Mouse (Mus musculus) spleen, adult 2 months (tissue): ENCODE measurements around the gene March1. TPM values are rescaled to one million over a fixed set of nuclear protein-coding genes. Genes with fewer than 3 reads are reported as not detected.

Source experiments
- DNase-seq, 2 experiments: peaks; one replicate each; pipeline versions ENCODE4 v3.0.0 to v3.0.0-alpha.2; 2012 to 2021; ENCODE audit warnings: low spot score in 2 of 2, low read depth in 1 of 2
- H3K27ac ChIP-seq: fragments of 200-500 bp; 2 replicates; pipeline ENCODE4 v1.5.1; 2012; ENCODE audit warnings: low read length, inconsistent platforms; ENCODE audit not compliant: insufficient read depth
- H3K27me3 ChIP-seq: fragments of 200-500 bp; 2 replicates; pipeline ENCODE4 v1.6.1; 2012; ENCODE audit warnings: mild to moderate bottlenecking, moderate library complexity, low read length, inconsistent platforms; ENCODE audit not compliant: control insufficient read depth, insufficient read depth
- H3K36me3 ChIP-seq: fragments of 200-500 bp; 2 replicates; pipeline ENCODE4 v1.6.1; 2012; ENCODE audit warnings: mild to moderate bottlenecking, low read length, inconsistent platforms; ENCODE audit not compliant: control insufficient read depth, insufficient read depth
- H3K4me1 ChIP-seq: fragments of 200-500 bp; 2 replicates; pipeline ENCODE4 v1.6.1; 2011; ENCODE audit warnings: inconsistent platforms; ENCODE audit not compliant: control insufficient read depth, insufficient read depth, insufficient read length
- H3K4me3 ChIP-seq: fragments of 200-500 bp; 2 replicates; pipeline ENCODE4 v1.5.1; 2011; ENCODE audit warnings: mild to moderate bottlenecking, inconsistent platforms; ENCODE audit not compliant: insufficient read depth, insufficient read length; ENCODE audit errors: extremely low read depth
- CTCF ChIP-seq: fragments of 200-500 bp; IDR thresholded peaks from 2 replicates; pipeline ENCODE4 v1.5.1; 2011; ENCODE audit warnings: mild to moderate bottlenecking, inconsistent platforms; ENCODE audit not compliant: insufficient read depth, insufficient read length, insufficient replicate concordance; ENCODE audit errors: extremely low read depth
- POLR2A ChIP-seq: fragments of 200-500 bp; IDR thresholded peaks from 2 replicates; pipeline ENCODE4 v1.6.1; 2011; ENCODE audit warnings: low read depth, low read length, inconsistent platforms
- WGBS: fragments of 180-500 bp; shearing (Covaris S2); methylation state at CpG from one replicate; pipeline ENCODE4 v1.1.7; 2018; 5-methylcytosine and 5-hydroxymethylcytosine counted together
- polyA plus RNA-seq: library from polyadenylated mRNA; depleted of rRNA; stranded (reverse); fragments of >200 nt; gene quantifications from 2 replicates; pipeline ENCODE4 v1.2.3, GENCODE M21; 2012

March1 gene
- polyA plus RNA-seq, 1 experiment = 12.7 TPM

GRCm38 (mm10) chr8:66488556-66488955, 870.9 kb downstream of the March1 start:
- no peak overlapping the region for H3K27ac ChIP-seq
- no peaks in the 10 kb centered on the region for H3K27me3 ChIP-seq
- no peak for DNase-seq
- TF ChIP-seq POLR2A = no peak
- no peak for TF ChIP-seq CTCF
- 58% methylated on average over 3 of the region's 3 CpGs for WGBS
- no peak overlapping the region for H3K4me3 ChIP-seq
- H3K4me1 ChIP-seq = no peaks in the 10 kb centered on the region
- H3K36me3 ChIP-seq = no peaks in the 10 kb centered on the region

- Histone ChIP-seq H3K36me3 (no peaks in the 10 kb centered on the region), H3K4me3 (no peak overlapping the region), H3K27me3 (no peaks in the 10 kb centered on the region), H3K27ac (no peak overlapping the region), H3K4me1 (no peaks in the 10 kb centered on the region)
- no peak for DNase-seq
- 23% methylated on average over 4 of the region's 4 CpGs for WGBS
- no peak for TF ChIP-seq POLR2A
- no peak for TF ChIP-seq CTCF
Observed at GRCm38 (mm10) chr8:66490624-66491023, 872.9 kb downstream of the March1 start.

- 76% methylated on average over 2 of the region's 2 CpGs for WGBS
- Histone ChIP-seq H3K27me3 (no peaks in the 10 kb centered on the region), H3K27ac (no peak overlapping the region), H3K4me3 (no peak overlapping the region), H3K36me3 (no peaks in the 10 kb centered on the region), H3K4me1 (no peaks in the 10 kb centered on the region)
- no peak for TF ChIP-seq POLR2A
- no peak for TF ChIP-seq CTCF
- no peak for DNase-seq
Observed at GRCm38 (mm10) chr8:66494496-66494895, 876.8 kb downstream of the March1 start.

- WGBS = 9% methylated on average over 8 of the region's 8 CpGs
- H3K4me3 ChIP-seq = no peak overlapping the region
- no peak for TF ChIP-seq POLR2A
- TF ChIP-seq CTCF = peak; percentile 76
- H3K27ac ChIP-seq = no peak overlapping the region
- DNase-seq = peak in 1 of 2 experiments; percentile 65
- no peaks in the 10 kb centered on the region for H3K4me1 ChIP-seq
- no peaks in the 10 kb centered on the region for H3K36me3 ChIP-seq
- H3K27me3 ChIP-seq = no peaks in the 10 kb centered on the region
Observed at GRCm38 (mm10) chr8:66495726-66496125, 878.0 kb downstream of the March1 start.

- Histone ChIP-seq H3K27ac (no peak overlapping the region), H3K27me3 (no peaks in the 10 kb centered on the region), H3K4me3 (no peak overlapping the region), H3K36me3 (no peaks in the 10 kb centered on the region), H3K4me1 (no peaks in the 10 kb centered on the region)
- WGBS = 3% methylated on average over 4 of the region's 4 CpGs
- no peak for TF ChIP-seq POLR2A
- TF ChIP-seq CTCF = no peak; the same call in 1 of the 2 replicates
- peak; percentile 32 to 39 for DNase-seq
Observed at GRCm38 (mm10) chr8:66496998-66497577, 879.4 kb downstream of the March1 start.

GRCm38 (mm10) chr8:66503381-66503780, 885.7 kb downstream of the March1 start:
- 42% methylated on average over 2 of the region's 2 CpGs for WGBS
- no peak overlapping the region for H3K27ac ChIP-seq
- H3K27me3 ChIP-seq = no peaks in the 10 kb centered on the region
- no peaks in the 10 kb centered on the region for H3K36me3 ChIP-seq
- TF ChIP-seq POLR2A (no peak), CTCF (no peak)
- no peaks in the 10 kb centered on the region for H3K4me1 ChIP-seq
- DNase-seq = no peak
- no peak overlapping the region for H3K4me3 ChIP-seq

- Histone ChIP-seq H3K4me3 (no peak within 1 kb of the TSS), H3K4me1 (no peaks in the 10 kb centered on the region), H3K27ac (no peak within 1 kb of the TSS), H3K27me3 (no peaks in the 10 kb centered on the region), H3K36me3 (no peaks in the 10 kb centered on the region)
- no peak for TF ChIP-seq CTCF
- TF ChIP-seq POLR2A = no peak
- 96% methylated on average over 22 of the region's 22 CpGs for WGBS
- DNase-seq = no peak
Observed at GRCm38 (mm10) chr8:66511537-66511936, 893.8 kb downstream of the March1 start, which contains the start of gene Tktl2. Tktl2 (plus strand) TSS chr8:66511756.
